Mouse (Mus musculus) lung, adult 2 months (tissue): ENCODE measurements around the gene Vsig10l.

Experiments
- CTCF ChIP-seq: fragments of 200-500 bp; IDR thresholded peaks from 2 replicates; pipeline ENCODE4 v1.5.1; 2011; ENCODE audit warnings: mild to moderate bottlenecking, low read length, control low read depth; ENCODE audit not compliant: insufficient read depth
- POLR2A ChIP-seq: fragments of 200-500 bp; IDR thresholded peaks from 2 replicates; pipeline ENCODE4 v1.6.1; 2011; ENCODE audit warnings: low read depth, mild to moderate bottlenecking, control low read depth, low read length, borderline replicate concordance; ENCODE audit errors: extremely low read depth

DNA sequence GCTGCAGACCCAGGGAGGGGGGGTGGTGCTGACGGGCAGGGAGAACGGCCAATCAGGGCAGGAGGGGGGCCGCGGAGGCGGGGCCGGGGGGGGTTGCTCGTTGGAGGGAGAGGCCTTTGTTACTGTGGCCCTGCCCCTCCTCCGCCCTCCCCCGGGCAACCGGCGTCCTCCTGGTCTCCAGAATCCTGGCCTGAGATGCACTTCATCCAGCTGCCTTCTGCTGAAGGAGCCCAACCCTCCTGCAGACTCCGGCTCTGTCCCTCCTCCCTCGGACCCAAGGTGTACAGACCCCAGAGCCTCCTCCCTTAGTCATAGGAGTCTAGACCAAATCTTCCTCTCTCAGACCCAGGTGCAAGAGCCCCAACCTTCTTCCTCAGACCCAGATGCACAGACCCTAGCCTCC is 27.2 kb downstream of the Vsig10l start:
- TF ChIP-seq CTCF (no peak), POLR2A (no peak)
